Mouse (Mus musculus) liver, postnatal 0 days (tissue): ENCODE results near the gene Fcrla. TPM values are rescaled to one million over a fixed set of nuclear protein-coding genes. Genes with fewer than 3 reads are reported as not detected.

ENCODE experiments used
- ATAC-seq: fragments of 200-750 bp; cut with Nextera tagmentation; 2 replicates; pipeline ENCODE4 v1.8.0; 2017; ENCODE audit warnings: mild to moderate bottlenecking, moderate library complexity
- DNase-seq: peaks from one replicate; pipeline ENCODE4 v3.0.0-alpha.2; 2016
- H3K27ac ChIP-seq: fragments of 300-500 bp; sonication (generic); 2 replicates; pipeline ENCODE4 v1.5.1; 2014; ENCODE audit warnings: antibody characterized with exemption, moderate library complexity, mild to moderate bottlenecking, low read depth
- H3K27me3 ChIP-seq: fragments of 300-500 bp; sonication (generic); 2 replicates; pipeline ENCODE4 v1.6.1; 2014; ENCODE audit warnings: low read length, control low read depth, mixed read lengths; ENCODE audit not compliant: insufficient read depth
- H3K36me3 ChIP-seq: fragments of 300-500 bp; sonication (generic); replicated peaks from 2 replicates; pipeline ENCODE4 v1.6.1; 2014; ENCODE audit warnings: mild to moderate bottlenecking, control low read depth, low read length, moderate library complexity, mixed read lengths; ENCODE audit not compliant: insufficient read depth
- H3K4me1 ChIP-seq: fragments of 300-500 bp; sonication (generic); 2 replicates; pipeline ENCODE4 v1.6.1; 2014; ENCODE audit warnings: antibody characterized with exemption, mild to moderate bottlenecking, control low read depth; ENCODE audit not compliant: insufficient read depth
- H3K4me2 ChIP-seq: fragments of 300-500 bp; sonication (generic); 2 replicates; pipeline ENCODE4 v1.6.1; 2014; ENCODE audit warnings: low read depth, mild to moderate bottlenecking, low read length, moderate library complexity, mixed read lengths
- H3K4me3 ChIP-seq: fragments of 300-500 bp; sonication (generic); 2 replicates; pipeline ENCODE4 v1.5.1; 2014; ENCODE audit warnings: low read depth, low read length
- H3K9ac ChIP-seq: fragments of 300-500 bp; sonication (generic); replicated peaks from 2 replicates; pipeline ENCODE4 v1.6.1; 2014; ENCODE audit warnings: mild to moderate bottlenecking, moderate library complexity
- H3K9me3 ChIP-seq: fragments of 300-500 bp; sonication (generic); 2 replicates; pipeline ENCODE4 v1.6.1; 2016; ENCODE audit warnings: mild to moderate bottlenecking, control low read depth, low read length, mixed read lengths
- CTCF ChIP-seq: sonication (generic); IDR thresholded peaks from 2 replicates; pipeline ENCODE4 v1.5.1; 2016; ENCODE audit warnings: antibody characterized with exemption, low read depth
- EP300 ChIP-seq: IDR thresholded peaks from 2 replicates; pipeline ENCODE4 v1.6.1; 2016; ENCODE audit warnings: antibody characterized with exemption, low read depth, mild to moderate bottlenecking
- WGBS: fragments of 180-500 bp; shearing (Covaris S2); extraction: QIAGEN DNeasy Blood & Tissue Kit; methylation state at CpG from one replicate; pipeline ENCODE4 v1.1.7; 2014; ENCODE audit not compliant: insufficient replicate concordance; 5-methylcytosine and 5-hydroxymethylcytosine counted together
- polyA plus RNA-seq: library from polyadenylated mRNA; unstranded; fragments of >200 nt; fragmentation: Nextera tagmentation; extraction: Ambion mirVana; gene quantifications from 2 replicates; pipeline ENCODE4 v1.2.1, GENCODE M21; 2015

Fcrla gene
- polyA plus RNA-seq, 1 experiment from 2014 or later: 10.4 TPM

DNA sequence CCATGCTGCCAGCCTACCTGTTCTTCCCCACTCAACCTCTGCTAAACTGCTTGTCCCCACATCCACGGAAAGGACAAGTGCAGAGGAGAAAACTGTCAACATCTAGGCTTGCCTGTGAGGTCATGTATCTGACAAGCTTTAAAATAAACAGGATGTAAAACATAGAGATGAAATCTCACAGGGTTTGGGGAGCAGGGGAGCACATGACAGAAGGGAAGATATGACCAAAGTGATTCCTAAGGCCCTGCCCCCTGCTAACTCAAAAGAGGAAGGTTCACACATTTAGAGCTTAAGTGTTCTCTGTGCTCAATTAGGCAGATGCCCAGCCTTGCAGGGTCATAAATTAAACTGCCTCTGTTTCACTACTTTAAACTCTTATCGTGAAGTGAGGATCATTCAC lies 7.0 kb upstream of the Fcrla start:
- Histone ChIP-seq H3K9me3 (0 out of 2 replicates have a peak, but pooled peaks cover 3% of the 10 kb centered on the region), H3K27ac (peak overlapping the region; percentile 71), H3K4me1 (no peaks in the 10 kb centered on the region), H3K4me3 (no peak overlapping the region), H3K36me3 (no peaks in the 10 kb centered on the region), H3K4me2 (no peak overlapping the region), H3K27me3 (no peaks in the 10 kb centered on the region), H3K9ac (no peak overlapping the region)
- ATAC-seq (peak; percentile 55; the same call in 1 of the 2 replicates), DNase-seq (no peak)
- no peak for TF ChIP-seq EP300
- no peak for TF ChIP-seq CTCF
- WGBS: 41% methylated on average over 2 of the region's 2 CpGs

DNA sequence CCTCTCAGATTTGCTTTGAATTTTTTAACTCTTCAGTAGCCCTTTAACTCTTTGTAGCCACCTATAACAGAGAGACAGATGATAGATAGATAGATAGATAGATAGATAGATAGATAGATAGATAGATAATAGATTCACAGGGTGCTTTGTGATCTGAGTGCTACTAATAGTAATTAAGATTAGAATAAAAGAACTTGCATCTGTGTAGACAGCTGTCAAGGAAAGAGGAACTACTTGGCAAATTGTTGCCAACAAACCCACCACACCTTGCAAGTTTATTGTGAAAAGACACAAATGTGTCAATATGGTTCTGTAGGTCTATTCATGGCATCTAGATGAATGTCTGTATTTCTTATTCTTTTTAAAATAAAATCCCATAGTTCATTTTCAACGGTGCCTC lies 6.6 kb upstream of the Fcrla start:
- ATAC-seq (no peak), DNase-seq (no peak)
- no peaks in the 10 kb centered on the region for H3K4me1 ChIP-seq
- 71% methylated on average over 1 of the region's 1 CpGs for WGBS
- no peaks in the 10 kb centered on the region for H3K36me3 ChIP-seq
- H3K4me2 ChIP-seq: no peak overlapping the region
- no peak overlapping the region for H3K9ac ChIP-seq
- H3K9me3 ChIP-seq: 0 out of 2 replicates have a peak, but pooled peaks cover 3% of the 10 kb centered on the region
- TF ChIP-seq CTCF: no peak
- TF ChIP-seq EP300: no peak
- H3K4me3 ChIP-seq: no peak overlapping the region
- H3K27me3 ChIP-seq: no peaks in the 10 kb centered on the region
- H3K27ac ChIP-seq: peak overlapping the region; percentile 71

DNA sequence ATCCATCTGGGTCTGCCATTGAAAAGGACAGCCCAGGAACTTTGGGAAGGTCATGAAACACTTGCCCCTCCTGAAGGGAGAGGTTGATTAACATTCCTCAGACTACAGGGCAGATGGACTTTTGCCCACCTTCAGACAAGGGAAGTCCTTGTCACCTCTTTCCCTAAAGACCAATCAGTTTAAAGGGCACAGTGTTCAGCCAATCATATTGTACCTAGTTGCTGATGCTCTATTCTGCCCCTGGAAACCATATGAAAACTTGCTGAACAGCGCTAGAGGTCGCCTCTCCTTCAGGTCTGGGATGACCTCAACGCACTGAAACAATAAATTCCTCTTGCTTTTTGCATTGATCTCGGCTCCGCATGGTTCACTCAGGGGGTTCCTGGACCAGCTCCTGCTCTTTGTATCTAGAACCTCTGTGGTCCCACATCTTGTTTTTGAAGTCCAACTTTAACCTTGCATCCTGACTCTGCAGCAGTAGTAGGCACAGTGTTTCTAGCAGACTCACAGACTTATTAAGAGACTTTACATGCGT lies 6.1 kb upstream of the Fcrla start:
- no peak for TF ChIP-seq CTCF
- ATAC-seq (no peak), DNase-seq (no peak)
- Histone ChIP-seq H3K4me2 (no peak overlapping the region), H3K9ac (no peak overlapping the region), H3K4me3 (no peak overlapping the region), H3K27me3 (no peaks in the 10 kb centered on the region), H3K36me3 (no peaks in the 10 kb centered on the region), H3K9me3 (0 out of 2 replicates have a peak, but pooled peaks cover 3% of the 10 kb centered on the region), H3K27ac (no peak overlapping the region), H3K4me1 (no peaks in the 10 kb centered on the region)
- WGBS: 75% methylated on average over 6 of the region's 6 CpGs

DNA sequence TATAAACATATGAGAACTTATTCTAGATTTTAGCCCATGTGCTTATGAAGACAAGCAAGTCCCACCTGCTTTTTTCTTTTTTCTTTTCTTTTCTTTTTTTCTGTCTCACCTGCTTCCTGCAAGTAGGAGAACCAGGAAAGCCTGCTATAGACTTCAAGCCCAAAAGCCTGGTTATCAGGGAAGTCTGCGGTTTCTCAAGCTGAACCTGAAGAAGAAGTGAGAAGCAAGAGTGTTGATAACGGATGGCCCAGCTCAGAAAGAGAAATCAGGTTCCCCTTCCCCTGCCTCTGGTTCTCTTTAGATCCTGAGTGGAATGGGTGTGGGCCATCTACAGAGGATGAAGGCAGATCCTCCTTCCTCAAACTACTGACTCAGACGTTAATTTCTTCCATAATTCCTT lies 4.7 kb upstream of the Fcrla start:
- no peak overlapping the region for H3K4me3 ChIP-seq
- 45% methylated on average over 3 of the region's 3 CpGs for WGBS
- H3K27me3 ChIP-seq: no peaks in the 10 kb centered on the region
- no peaks in the 10 kb centered on the region for H3K4me1 ChIP-seq
- no peaks in the 10 kb centered on the region for H3K36me3 ChIP-seq
- H3K9ac ChIP-seq: no peak overlapping the region
- ATAC-seq: no peak
- no peak for DNase-seq
- H3K27ac ChIP-seq: no peak overlapping the region
- H3K4me2 ChIP-seq: no peak overlapping the region
- H3K9me3 ChIP-seq: 0 out of 2 replicates have a peak, but pooled peaks cover 3% of the 10 kb centered on the region
- no peak for TF ChIP-seq CTCF
- TF ChIP-seq EP300: no peak

DNA sequence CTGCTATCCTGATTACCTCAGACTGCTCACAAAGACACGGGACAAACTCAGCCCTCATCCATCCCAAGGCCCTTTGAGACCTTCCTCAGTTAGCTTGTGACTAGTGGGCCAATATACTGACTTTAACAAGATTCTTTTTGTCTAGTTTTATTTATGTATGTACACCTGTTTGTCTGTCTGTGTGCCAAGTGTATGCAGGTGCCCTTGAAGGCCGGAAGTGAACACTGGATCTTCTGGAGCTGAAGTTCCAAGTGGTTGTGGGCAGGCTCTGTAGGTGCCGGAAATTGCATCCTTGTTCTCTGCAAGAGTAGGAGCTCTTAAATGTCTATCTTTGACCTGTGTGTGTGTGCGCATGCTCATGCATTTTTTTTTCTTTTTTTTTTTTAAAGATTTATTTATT lies 1.9 kb upstream of the Fcrla start:
- Histone ChIP-seq H3K9ac (no peak overlapping the region), H3K27me3 (no peaks in the 10 kb centered on the region), H3K27ac (peak overlapping the region; percentile 62), H3K36me3 (no peaks in the 10 kb centered on the region), H3K4me1 (peaks cover 2% of the 10 kb centered on the region; the same call in 1 of the 2 replicates), H3K9me3 (no peaks in the 10 kb centered on the region), H3K4me2 (no peak overlapping the region), H3K4me3 (no peak overlapping the region)
- TF ChIP-seq CTCF: no peak
- no peak for TF ChIP-seq EP300
- ATAC-seq (no peak), DNase-seq (no peak)
- WGBS: 74% methylated on average over 4 of the region's 4 CpGs

DNA sequence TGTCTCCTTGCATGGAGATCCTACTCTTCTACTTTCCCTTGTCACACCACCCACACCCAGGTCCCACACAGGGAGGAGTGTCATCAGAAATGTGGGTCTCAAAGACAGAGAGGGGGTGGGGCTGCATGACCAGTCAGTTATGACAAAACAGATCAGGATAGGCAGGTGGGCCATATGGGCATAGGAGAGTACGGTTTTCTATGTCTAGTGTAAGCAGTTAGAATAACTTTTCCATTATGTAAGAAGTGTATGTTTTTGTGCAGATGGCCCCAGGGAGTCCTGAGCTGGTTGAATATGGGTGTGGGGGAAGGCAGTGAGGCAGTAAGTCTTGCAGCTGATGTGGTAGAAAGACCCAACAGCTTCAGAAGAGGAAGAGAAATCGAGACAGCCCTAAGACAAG lies 1.1 kb upstream of the Fcrla start:
- peak; percentile 79 for ATAC-seq
- 57% methylated on average over 2 of the region's 2 CpGs for WGBS
- Histone ChIP-seq H3K4me3 (no peak overlapping the region), H3K9ac (no peak overlapping the region), H3K36me3 (no peaks in the 10 kb centered on the region), H3K27me3 (no peaks in the 10 kb centered on the region), H3K4me2 (no peak overlapping the region), H3K4me1 (peaks cover 5% of the 10 kb centered on the region; the same call in 1 of the 2 replicates), H3K9me3 (no peaks in the 10 kb centered on the region), H3K27ac (peak overlapping the region; percentile 67)
- DNase-seq: peak; percentile 30
- TF ChIP-seq CTCF (no peak), EP300 (peak; percentile 61)

DNA sequence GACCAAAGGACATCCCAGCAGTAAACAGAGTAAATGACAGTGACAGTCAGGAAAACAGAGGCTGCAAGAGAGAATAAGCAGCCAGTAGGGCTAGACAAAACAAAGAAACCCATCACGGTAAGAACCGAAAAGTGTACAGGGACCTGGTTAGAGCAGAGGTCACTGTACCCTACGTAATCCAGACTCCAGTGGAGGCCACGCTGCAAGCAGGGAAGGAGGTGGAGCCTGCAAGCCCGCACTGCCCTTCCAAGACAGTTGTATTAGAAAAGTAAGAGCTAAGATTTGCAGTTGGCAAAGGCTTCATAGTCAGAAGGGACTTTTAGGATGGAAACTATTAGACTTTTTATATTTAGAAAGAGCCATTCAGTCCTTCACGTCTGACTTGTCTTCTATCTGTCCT lies 442 bp downstream of the Fcrla start:
- peak overlapping the region; percentile 6; the same call in 1 of the 2 replicates for H3K4me3 ChIP-seq
- no peaks in the 10 kb centered on the region for H3K36me3 ChIP-seq
- DNase-seq (no peak), ATAC-seq (no peak)
- TF ChIP-seq EP300 (no peak), CTCF (no peak)
- H3K27ac ChIP-seq: peak overlapping the region; percentile 69
- no peaks in the 10 kb centered on the region for H3K9me3 ChIP-seq
- H3K4me2 ChIP-seq: no peak overlapping the region
- no peak overlapping the region; the same call in 1 of the 2 replicates for H3K9ac ChIP-seq
- H3K27me3 ChIP-seq: no peaks in the 10 kb centered on the region
- peaks cover 5% of the 10 kb centered on the region; the same call in 1 of the 2 replicates for H3K4me1 ChIP-seq
- WGBS: 51% methylated on average over 6 of the region's 6 CpGs
